Mouse (Mus musculus): ENCODE data around the gene B3gnt4. TPM values are rescaled to one million over a fixed set of nuclear protein-coding genes. Genes with fewer than 3 reads are reported as not detected.

B3gnt4 gene
- polyA plus RNA-seq, 1 experiment from 2014 or later, result 0.38 TPM

GRCm38 (mm10) chr5:123530056-123530455, 19.8 kb downstream of the B3gnt4 start:
- Histone ChIP-seq H3K36me3 (peaks cover 22% of the 10 kb centered on the region), H3K4me3 (replicated peaks) (no peak overlapping the region), H3K27ac (no peak overlapping the region), H3K9ac (no peak overlapping the region), H3K9me3 (no peaks in the 10 kb centered on the region), H3K4me2 (replicated peaks) (no peak overlapping the region), H3K27me3 (replicated peaks) (no peaks in the 10 kb centered on the region), H3K4me1 (replicated peaks) (no peaks in the 10 kb centered on the region)
- WGBS, result 89% methylated on average over 8 of the region's 8 CpGs
- ATAC-seq, result no peak

- Histone ChIP-seq H3K4me1 (replicated peaks) (no peaks in the 10 kb centered on the region), H3K27ac (no peak overlapping the region), H3K27me3 (replicated peaks) (no peaks in the 10 kb centered on the region), H3K4me3 (replicated peaks) (no peak overlapping the region), H3K9ac (no peak overlapping the region), H3K9me3 (no peaks in the 10 kb centered on the region), H3K36me3 (peaks cover 25% of the 10 kb centered on the region), H3K4me2 (replicated peaks) (no peak overlapping the region)
- no peak for ATAC-seq
- WGBS, result 94% methylated on average over 10 of the region's 10 CpGs
Observed at GRCm38 (mm10) chr5:123533801-123534200, 23.5 kb downstream of the B3gnt4 start.

DNA sequence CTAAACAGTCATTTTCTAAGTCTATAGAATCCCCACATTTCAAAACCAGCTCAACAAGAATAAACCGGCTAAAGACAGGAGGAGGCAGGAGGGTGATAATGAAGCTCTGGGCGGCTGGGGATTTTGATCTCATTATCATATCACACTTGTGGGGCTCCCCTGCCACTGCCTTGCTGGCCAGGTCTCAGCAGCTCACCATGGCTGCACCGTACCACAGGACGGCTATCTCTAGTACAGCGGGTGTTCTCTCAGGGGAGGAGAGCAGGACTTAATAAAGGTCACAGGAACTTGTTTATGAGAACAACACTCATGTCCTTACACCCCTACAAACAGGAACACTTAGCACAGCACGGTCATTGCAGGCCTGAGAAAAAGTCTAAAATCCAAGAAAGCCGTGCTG, 45.4 kb downstream of the B3gnt4 start:
- ATAC-seq, result no peak
- Histone ChIP-seq H3K36me3 (peaks cover 14% of the 10 kb centered on the region), H3K9ac (no peak overlapping the region), H3K4me2 (replicated peaks) (no peak overlapping the region), H3K4me3 (replicated peaks) (no peak overlapping the region), H3K27ac (no peak overlapping the region), H3K27me3 (replicated peaks) (no peaks in the 10 kb centered on the region), H3K9me3 (no peaks in the 10 kb centered on the region), H3K4me1 (replicated peaks) (no peaks in the 10 kb centered on the region)
- WGBS, result 91% methylated on average over 7 of the region's 7 CpGs

GRCm38 (mm10) chr5:123556451-123556850, 46.2 kb downstream of the B3gnt4 start:
- no peak overlapping the region for H3K4me3 ChIP-seq (replicated peaks)
- no peaks in the 10 kb centered on the region for H3K4me1 ChIP-seq (replicated peaks)
- H3K36me3 ChIP-seq, result peaks cover 14% of the 10 kb centered on the region
- H3K9me3 ChIP-seq, result no peaks in the 10 kb centered on the region
- 74% methylated on average over 2 of the region's 2 CpGs for WGBS
- ATAC-seq, result no peak
- no peak overlapping the region for H3K9ac ChIP-seq
- H3K4me2 ChIP-seq (replicated peaks), result no peak overlapping the region
- H3K27ac ChIP-seq, result no peak overlapping the region
- no peaks in the 10 kb centered on the region for H3K27me3 ChIP-seq (replicated peaks)

DNA sequence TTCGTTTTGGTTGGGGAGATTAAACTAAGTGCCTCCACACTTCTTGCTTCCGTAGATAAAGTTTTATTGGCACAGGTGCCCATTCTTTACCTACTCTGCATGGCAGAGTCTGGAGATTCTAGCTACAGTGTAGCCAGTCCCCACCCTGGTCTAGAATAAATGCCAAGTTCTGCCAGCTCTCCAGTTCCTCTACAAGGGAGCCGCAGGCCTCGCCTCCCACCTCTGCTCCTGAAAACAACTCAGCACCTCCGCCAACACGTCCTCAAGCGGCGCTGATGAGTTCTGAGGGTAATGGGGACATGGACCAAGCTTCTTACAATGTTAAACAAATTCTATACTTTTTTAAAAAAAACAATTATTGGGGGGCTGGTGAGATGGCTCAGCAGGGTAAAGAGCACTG, 49.3 kb downstream of the B3gnt4 start:
- peaks cover 34% of the 10 kb centered on the region for H3K36me3 ChIP-seq
- H3K9me3 ChIP-seq, result no peaks in the 10 kb centered on the region
- H3K27ac ChIP-seq, result no peak overlapping the region
- H3K9ac ChIP-seq, result no peak overlapping the region
- H3K27me3 ChIP-seq (replicated peaks), result no peaks in the 10 kb centered on the region
- no peak for ATAC-seq
- no peak overlapping the region for H3K4me3 ChIP-seq (replicated peaks)
- no peak overlapping the region for H3K4me2 ChIP-seq (replicated peaks)
- 91% methylated on average over 8 of the region's 8 CpGs for WGBS
- no peaks in the 10 kb centered on the region for H3K4me1 ChIP-seq (replicated peaks)

GRCm38 (mm10) chr5:123561128-123561527, 50.9 kb downstream of the B3gnt4 start:
- no peak overlapping the region for H3K27ac ChIP-seq
- H3K4me2 ChIP-seq (replicated peaks), result no peak overlapping the region
- no peaks in the 10 kb centered on the region for H3K4me1 ChIP-seq (replicated peaks)
- H3K9me3 ChIP-seq, result no peaks in the 10 kb centered on the region
- WGBS, result 93% methylated on average over 11 of the region's 11 CpGs
- H3K9ac ChIP-seq, result no peak overlapping the region
- no peaks in the 10 kb centered on the region for H3K27me3 ChIP-seq (replicated peaks)
- ATAC-seq, result no peak
- H3K36me3 ChIP-seq, result peaks cover 41% of the 10 kb centered on the region
- no peak overlapping the region for H3K4me3 ChIP-seq (replicated peaks)

Other genes starting within 250 kb of the B3gnt4 start
- gene Bcl7a, start 166.6 kb upstream of the B3gnt4 start, polyA plus RNA-seq (2015; fragmentation: Nextera tagmentation; extraction: Ambion mirVana), result 15.9 and 16.4 TPM in 2 replicates
- gene Mlxip, start 115.7 kb upstream of the B3gnt4 start, polyA plus RNA-seq (2015; fragmentation: Nextera tagmentation; extraction: Ambion mirVana), result 19.2 and 22.4 TPM in 2 replicates
- not detected in 2 replicates for gene Lrrc43, start 21.2 kb upstream of the B3gnt4 start, polyA plus RNA-seq (2015; fragmentation: Nextera tagmentation; extraction: Ambion mirVana)
- not detected in 2 replicates for gene Il31, start 21.0 kb upstream of the B3gnt4 start, polyA plus RNA-seq (2015; fragmentation: Nextera tagmentation; extraction: Ambion mirVana)
- gene Diablo, start 13.7 kb downstream of the B3gnt4 start, polyA plus RNA-seq (2015; fragmentation: Nextera tagmentation; extraction: Ambion mirVana), result 98.0 and 99.7 TPM in 2 replicates
- 10.6 and 11.2 TPM in 2 replicates for gene Gm49027, start 15.0 kb downstream of the B3gnt4 start, polyA plus RNA-seq (2015; fragmentation: Nextera tagmentation; extraction: Ambion mirVana)
- gene Vps33a, start 62.6 kb downstream of the B3gnt4 start, polyA plus RNA-seq (2015; fragmentation: Nextera tagmentation; extraction: Ambion mirVana), result 24.4 and 28.9 TPM in 2 replicates
- 29.9 TPM in 2 replicates for gene Clip1, start 174.2 kb downstream of the B3gnt4 start, polyA plus RNA-seq (2015; fragmentation: Nextera tagmentation; extraction: Ambion mirVana)
- gene Zcchc8, start 210.6 kb downstream of the B3gnt4 start, polyA plus RNA-seq (2015; fragmentation: Nextera tagmentation; extraction: Ambion mirVana), result 63.1 and 68.9 TPM in 2 replicates
- gene Rsrc2, start 239.0 kb downstream of the B3gnt4 start, polyA plus RNA-seq (2015; fragmentation: Nextera tagmentation; extraction: Ambion mirVana), result 90.5 and 100 TPM in 2 replicates
- gene Kntc1, start 239.3 kb downstream of the B3gnt4 start, polyA plus RNA-seq (2015; fragmentation: Nextera tagmentation; extraction: Ambion mirVana), result 19.7 and 21.7 TPM in 2 replicates

Data from intestine, embryonic 15.5 days (tissue).